Mouse (Mus musculus) bone marrow macrophage, adult 2 months (primary cell): ENCODE measurements around the gene Stap1.

Experiments
- CTCF ChIP-seq: IDR thresholded peaks from 2 replicates; pipeline ENCODE4 v1.5.1; 2012; ENCODE audit warnings: low read depth, mild to moderate bottlenecking, low read length, moderate library complexity
- POLR2A ChIP-seq: IDR thresholded peaks from 2 replicates; pipeline ENCODE4 v1.6.1; 2012; ENCODE audit warnings: mild to moderate bottlenecking, low read depth, low read length, borderline replicate concordance

DNA sequence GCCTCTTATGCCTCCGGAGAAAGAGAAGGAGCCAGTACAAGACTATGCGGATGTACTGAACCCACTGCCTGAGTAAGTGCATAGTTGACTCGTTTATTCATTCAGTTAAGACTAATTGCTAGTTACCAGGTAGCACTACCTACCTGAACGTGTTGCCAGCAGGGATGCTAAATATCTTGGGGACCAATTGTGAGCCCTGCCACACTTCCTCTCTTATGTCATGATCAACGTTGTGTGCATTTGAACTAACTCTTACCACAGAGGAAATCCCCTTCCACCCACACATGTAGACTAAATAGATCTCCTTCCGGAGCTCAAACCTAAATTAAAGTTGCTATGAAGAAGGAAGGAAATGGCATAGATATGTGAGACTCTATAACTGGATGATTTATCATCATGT lies 15.2 kb downstream of the Stap1 start:
- TF ChIP-seq POLR2A = no peak
- no peak for TF ChIP-seq CTCF
